Mouse (Mus musculus) urinary bladder, postnatal 36 days (tissue): Measurements from ENCODE around the gene Ndufc1.
"Not testable (repeated sequence)": the region's sequence is repeated elsewhere in the genome, so short reads cannot be mapped to it uniquely, and the experiment has no call there.

ENCODE experiments used
- DNase-seq, 2 experiments: peaks; one replicate each; pipeline ENCODE4 v3.0.0; 2022; ENCODE audit warnings: low spot score in 2 of 2, mixed read lengths in 1 of 2

Gene Ndufc1

DNA sequence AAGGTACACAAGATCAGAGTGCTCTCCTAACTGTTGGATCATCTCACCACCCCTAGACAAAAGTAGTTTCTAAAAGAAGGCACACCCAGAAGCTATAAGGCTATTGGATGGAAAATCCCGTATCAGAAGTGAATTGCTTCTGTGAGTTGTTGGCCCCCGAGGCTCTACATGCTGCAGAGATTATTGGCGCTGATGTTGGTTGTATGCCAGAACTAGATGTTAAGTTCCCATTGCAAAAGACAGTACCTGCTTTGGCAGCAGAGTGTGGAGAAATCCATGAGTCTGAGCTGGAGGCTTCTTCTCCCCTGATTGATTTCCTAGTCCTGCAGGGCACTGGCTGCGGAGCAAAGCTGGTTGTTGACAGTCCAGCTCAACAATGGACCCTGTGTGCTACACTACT lies 40.8 kb downstream of the Ndufc1 start:
- DNase-seq: no peak

DNA sequence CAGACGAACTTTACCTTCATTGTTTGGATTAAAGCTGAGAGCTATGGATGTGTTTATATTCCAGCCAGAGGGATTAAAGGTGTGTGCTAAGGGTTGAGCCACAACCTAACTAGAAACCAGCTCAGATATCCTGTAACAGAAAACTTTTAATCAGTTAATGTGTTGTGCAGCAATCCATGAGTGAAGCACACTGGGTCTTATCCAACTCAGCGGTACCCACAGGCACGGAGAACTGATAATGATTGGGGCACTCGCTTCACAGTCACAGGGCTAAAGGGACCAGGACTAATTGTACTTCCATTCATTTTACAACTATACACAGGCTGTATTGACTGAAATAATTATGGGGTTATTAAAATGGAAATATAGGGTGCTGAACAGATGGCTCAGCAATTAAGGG lies 41.9 kb downstream of the Ndufc1 start:
- no peak for DNase-seq

DNA sequence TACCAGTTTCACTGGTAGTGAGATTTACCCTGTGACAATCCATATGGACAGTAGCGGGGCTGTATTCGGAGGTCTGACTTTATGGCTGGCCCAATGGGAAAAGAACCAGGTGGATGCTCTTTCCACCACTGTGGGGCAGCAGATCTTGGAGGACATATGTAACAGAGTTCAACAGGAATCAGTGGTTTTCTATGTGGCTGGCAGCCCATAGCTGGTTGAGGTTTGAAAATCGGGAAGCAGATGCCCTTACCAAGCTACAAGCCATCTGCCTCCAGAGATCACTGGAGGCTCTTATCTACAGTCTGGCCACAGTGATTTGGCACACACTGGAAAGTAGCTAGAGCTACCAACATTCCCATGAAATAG lies 43.3 kb downstream of the Ndufc1 start:
- no peak for DNase-seq

DNA sequence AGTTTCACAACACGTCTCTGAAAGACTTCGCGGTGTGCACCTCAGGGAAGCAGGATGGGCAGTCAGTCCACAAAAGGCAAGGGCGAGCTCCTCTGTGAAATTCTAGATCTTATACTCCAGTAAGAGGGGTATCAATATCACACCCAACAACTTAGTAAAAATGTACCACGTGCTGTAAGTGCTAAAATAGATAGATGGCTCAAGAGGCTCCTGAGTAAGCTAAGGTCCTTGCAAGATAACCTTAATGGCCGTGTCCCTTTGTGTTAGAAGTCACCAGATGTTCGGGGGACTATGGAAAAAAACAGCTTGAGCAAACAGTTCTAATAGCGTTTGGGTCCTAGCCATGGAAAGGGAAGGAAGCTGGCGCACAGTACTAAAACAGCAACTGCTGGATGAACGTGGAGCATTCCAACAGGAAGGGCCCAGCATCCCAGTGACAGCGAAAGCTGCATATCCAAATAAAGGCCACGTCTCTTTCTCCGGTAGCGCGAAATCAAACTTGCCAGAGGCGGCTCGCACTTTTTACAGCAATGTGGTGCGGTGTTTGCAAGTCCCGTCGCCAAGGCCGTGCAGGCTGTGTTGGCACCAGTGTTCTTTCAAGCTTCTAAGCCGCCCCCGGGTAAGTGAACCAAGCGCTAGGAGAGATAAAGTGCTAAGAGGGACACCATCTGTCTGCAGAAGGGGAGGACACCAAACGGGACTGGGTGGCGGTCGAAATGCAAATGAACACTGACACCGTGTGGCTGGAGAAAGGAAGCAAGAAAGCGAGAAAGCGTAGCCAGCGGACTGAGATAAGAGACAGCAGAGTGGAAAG lies 43.9 kb downstream of the Ndufc1 start:
- peak in 1 of 2 experiments; percentile 73 for DNase-seq

DNA sequence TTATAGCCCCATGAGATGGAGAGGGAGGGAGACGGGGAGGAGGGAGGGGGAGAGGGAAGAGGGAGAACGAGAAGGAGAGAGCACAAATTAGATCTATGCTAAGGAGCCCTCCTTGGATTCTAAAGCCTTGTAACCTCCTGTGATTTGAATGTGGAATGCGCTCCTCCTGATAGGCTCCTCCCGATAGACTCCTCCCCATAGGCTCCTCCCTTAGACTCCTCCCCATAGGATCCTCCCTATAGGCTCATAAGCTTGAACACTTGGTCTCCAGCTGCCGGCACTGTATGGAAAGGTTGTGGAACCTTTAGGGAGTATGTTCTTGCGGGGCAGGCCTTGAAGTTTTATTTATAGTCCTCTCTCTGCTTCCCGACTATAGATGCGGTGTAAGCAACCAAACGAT lies 47.7 kb downstream of the Ndufc1 start:
- DNase-seq: no peak

DNA sequence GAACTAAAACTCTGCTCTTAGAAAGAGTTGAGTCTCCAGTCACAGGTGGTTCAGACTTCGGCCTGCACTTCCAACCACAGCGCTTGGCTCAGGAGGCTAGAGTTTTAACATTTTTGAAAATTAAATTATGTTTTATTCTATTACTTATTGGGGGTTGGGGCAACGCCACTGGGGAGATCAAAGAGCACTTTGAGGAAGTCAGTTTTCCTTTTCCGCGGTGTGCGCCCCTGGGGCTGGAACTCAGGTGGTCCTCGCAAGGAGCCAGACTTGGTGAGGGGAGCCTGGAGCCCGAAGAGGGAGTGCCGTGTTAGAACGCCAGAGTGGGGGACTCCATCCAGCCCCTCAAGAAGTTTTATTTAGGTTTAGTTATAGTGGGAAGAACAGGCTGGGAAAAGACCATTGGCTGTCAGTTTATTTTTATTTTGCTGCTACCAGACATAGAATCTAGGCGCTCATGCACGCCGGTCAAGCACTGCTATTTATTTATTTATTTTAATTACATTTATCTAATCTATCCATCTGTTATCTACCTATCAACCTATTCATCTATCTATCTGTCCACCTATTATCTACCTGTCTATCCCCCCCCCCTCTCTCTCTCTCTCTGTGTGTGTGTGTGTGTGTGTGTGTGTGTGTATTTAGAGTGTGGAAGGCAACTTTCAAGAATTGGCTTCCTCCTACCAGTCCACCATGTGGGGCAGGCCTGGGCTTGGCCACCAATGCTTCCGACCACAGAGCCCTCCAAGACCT lies 49.1 kb downstream of the Ndufc1 start:
- no peak for DNase-seq

DNA sequence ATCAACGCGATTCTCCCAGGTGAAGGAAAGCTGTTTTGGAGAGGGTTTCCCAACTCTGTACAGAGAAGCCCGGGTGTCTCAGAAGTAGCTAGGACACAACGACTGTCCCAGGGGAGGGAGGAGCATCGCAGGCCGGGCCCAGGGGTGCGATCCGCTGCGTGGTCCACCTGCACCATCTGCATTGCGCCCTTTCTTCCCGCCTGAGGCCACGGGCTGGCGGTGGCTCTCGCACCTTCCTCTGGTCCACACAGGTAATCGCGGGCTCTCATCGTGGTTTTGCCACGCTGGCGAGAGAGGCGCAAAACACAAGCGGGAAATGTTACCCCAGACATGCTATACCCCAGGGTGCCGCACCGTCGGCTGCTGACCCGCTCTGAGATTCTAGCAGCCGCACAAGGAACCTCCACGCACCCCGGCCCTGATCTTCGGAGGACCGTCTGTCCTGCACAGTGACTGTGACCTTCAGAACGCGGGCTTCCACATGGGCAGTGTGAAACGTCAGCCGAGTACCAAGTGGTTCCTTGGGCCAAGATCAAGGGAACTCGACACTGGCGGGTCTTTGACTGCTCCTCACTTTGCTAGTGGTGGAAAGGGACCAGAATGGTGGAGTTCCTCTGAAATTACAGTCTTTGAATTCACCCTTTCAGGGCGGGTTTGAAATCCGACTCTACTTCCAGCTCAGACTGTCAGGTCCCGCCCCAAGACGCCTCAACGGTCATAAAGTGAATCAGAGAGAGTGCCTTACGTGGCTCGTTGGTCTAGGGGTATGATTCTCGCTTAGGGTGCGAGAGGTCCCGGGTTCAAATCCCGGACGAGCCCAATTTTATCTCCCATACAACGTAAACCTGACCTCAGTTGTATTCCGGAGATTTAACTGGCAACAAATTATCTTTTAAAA lies 49.9 kb downstream of the Ndufc1 start:
- peak; percentile 58 to 70 for DNase-seq

DNA sequence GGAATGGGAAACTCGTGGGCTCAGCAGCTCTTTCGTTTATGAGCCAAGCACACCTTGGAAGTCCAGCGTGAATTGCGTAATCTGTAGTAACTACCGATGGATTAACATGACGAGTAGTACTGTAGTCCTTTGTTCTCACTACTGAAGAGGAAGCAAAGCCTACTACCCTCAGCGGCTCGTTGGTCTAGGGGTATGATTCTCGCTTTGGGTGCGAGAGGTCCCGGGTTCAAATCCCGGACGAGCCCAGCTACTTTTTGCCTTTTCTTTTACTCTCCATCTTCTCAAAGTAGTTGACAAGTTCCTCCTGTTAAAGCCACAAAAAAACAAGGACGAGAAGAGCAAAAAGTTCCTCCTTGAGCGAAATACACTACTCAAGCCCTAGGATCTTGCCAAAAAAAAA lies 50.6 kb downstream of the Ndufc1 start:
- DNase-seq: peak; percentile 60 to 62

DNA sequence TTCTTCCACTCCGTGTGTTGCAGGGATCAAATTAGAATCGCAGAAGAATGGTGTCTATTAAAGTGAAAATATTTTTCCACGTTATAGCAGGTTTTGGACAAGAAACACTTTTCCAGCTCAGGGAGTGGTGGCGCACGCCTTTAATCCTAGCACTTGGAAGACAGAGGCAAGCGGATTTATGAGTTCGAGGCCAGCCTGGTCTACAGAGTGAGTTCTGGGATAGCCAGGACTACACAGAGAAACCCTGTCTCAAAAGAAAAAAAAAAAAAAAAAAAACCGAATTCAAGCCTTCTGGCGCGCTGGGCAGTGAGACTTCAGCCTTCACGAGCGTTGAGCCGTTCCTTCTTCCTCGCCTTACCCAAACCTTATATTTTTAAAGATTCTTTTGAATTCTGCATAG lies 51.2 kb downstream of the Ndufc1 start:
- DNase-seq: no peak

DNA sequence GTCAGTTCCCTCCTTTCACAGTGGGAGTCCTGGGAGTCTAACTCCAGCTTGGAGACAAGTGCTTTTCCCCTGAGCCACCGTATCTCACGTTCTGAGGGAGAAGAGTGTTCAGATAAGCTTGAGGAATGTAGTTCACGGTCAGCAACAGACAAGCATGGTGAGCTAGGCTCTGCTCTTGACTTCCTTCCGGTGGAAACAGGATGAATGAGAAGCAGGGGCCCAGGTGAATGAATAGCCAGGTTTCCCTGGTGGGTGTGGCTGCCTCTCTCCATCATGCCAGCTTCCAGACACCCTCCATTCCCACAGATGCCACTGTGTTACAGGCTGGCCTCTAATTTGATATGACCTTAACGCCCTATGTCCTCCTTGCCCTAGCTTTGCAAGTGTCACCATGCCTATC lies 51.7 kb downstream of the Ndufc1 start:
- no peak for DNase-seq

DNA sequence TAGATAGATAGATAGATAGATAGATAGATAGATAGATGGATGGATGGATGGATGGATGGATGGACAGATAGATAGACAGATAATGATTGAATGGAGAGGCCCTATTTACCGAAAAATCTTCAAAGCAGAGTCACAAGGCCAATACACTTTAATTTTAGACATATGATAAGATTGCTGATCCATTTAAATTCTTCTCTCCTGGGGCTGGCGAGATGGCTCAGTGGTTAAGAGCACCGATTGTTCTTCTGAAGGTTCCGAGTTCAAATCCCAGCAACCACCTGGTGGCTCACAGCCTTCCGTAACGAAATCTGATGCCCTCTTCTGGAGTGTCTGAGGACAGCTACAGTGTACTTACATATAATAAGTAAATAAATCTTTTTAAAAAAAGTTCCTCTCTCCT lies 53.8 kb downstream of the Ndufc1 start:
- not testable (repeated sequence) for DNase-seq
